Mouse (Mus musculus): Measurements from ENCODE around the gene Amy2a5.
"Not testable (repeated sequence)": the region's sequence is repeated elsewhere in the genome, so short reads cannot be mapped to it uniquely, and the experiment has no call there.

Amy2a5 gene

GRCm38 (mm10) chr3:113258737-113259136 is at the start of gene Amy2a5:
Amy2a5 (minus strand) TSS chr3:113258837.
- not testable (repeated sequence) for DNase-seq

DNA sequence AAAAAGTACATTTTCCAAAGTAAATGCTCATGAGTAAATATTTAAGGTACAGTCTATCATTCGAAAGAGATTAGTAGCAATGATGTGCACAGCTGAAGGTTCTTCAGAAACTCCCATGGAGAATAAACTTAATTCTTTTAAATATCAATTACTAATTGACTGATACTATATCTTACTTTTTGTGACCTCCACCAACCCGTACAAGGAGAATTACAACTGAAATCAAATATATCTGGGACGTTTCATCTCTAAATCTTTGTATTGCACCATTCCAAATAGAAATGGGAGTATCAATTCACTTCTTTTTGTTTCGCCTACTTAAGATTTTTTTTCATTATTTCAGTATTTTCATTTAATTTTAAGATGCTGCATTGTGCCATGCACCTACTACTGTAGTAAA is 32.7 kb upstream of the Amy2a5 start, which contains the start of gene Amy2a4:
TSS of gene Amy2a4 (minus strand) at position 101 of the 400 bp plus-strand sequence.
- DNase-seq, result not testable (repeated sequence)

DNA sequence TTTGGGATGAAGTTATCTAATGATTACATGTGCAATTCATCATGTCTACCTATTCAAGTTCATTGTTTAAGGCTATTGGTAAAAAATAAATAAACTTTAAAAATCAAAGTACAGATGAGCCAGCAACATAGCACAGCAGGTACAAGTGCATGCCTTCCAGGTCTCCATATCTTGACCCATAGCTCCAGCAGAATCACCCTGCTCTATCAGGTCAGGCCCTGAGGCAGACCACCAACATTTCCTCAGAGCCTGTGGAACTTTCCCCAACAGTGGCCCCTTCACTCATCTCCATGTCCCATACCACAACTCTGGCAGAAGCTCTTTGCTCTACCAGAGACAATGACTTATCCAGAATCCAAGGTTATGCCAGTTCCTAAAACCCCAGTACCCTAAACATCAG is 21.6 kb upstream of the Amy2a5 start:
- not testable (repeated sequence) for DNase-seq

- DNase-seq, result not testable (repeated sequence)
Observed at GRCm38 (mm10) chr3:113279586-113279985, 20.9 kb upstream of the Amy2a5 start.

DNA sequence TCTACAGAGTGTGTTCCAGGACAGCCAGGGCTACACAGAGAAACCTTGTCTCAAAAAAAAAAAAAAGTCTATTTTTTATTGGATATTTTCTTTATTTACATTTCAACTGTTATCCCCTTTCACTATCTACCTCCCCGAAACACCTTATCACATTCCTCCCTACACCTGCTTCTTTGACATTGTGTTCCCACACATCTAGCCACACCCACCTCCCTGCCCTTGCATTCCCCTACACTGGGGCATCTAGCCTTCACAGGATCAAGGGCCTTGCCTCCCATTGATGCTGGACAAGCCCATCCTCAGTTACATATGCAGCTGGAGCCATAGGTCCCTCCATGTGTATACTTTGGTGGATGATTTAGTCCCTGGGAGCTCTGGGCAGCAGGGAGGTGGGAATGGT is 31.5 kb downstream of the Amy2a5 start:
- DNase-seq, result no peak
